Mouse (Mus musculus): ENCODE results near the gene Limd1. TPM values are rescaled to one million over a fixed set of nuclear protein-coding genes. Genes with fewer than 3 reads are reported as not detected.

Gene Limd1
- polyA plus RNA-seq, 1 experiment from 2014 or later = 18.1 TPM

- H3K9me3 ChIP-seq = no peaks in the 10 kb centered on the region
- H3K4me2 ChIP-seq = no peak overlapping the region
- no peak overlapping the region for H3K27ac ChIP-seq
- 76% methylated on average over 3 of the region's 3 CpGs for WGBS
- no peak overlapping the region for H3K9ac ChIP-seq
- no peak overlapping the region for H3K4me3 ChIP-seq
- H3K36me3 ChIP-seq = no peaks in the 10 kb centered on the region
- peaks cover 28% of the 10 kb centered on the region for H3K4me1 ChIP-seq (replicated peaks)
- H3K27me3 ChIP-seq = no peaks in the 10 kb centered on the region
- no peak for ATAC-seq (ENCODE audit: low FRiP score)
These were observed 8.1 kb downstream of the Limd1 start for GRCm38 (mm10) chr9:123486635-123487034.

- no peaks in the 10 kb centered on the region for H3K27me3 ChIP-seq
- no peak overlapping the region for H3K27ac ChIP-seq
- H3K4me3 ChIP-seq = no peak overlapping the region
- H3K4me1 ChIP-seq (replicated peaks) = peaks cover 24% of the 10 kb centered on the region
- no peak overlapping the region for H3K4me2 ChIP-seq
- 93% methylated on average over 2 of the region's 2 CpGs for WGBS
- no peaks in the 10 kb centered on the region for H3K9me3 ChIP-seq
- no peak for ATAC-seq (ENCODE audit: low FRiP score)
- H3K9ac ChIP-seq = no peak overlapping the region
- H3K36me3 ChIP-seq = no peaks in the 10 kb centered on the region
These were observed 10.6 kb downstream of the Limd1 start for GRCm38 (mm10) chr9:123489073-123489472.

DNA sequence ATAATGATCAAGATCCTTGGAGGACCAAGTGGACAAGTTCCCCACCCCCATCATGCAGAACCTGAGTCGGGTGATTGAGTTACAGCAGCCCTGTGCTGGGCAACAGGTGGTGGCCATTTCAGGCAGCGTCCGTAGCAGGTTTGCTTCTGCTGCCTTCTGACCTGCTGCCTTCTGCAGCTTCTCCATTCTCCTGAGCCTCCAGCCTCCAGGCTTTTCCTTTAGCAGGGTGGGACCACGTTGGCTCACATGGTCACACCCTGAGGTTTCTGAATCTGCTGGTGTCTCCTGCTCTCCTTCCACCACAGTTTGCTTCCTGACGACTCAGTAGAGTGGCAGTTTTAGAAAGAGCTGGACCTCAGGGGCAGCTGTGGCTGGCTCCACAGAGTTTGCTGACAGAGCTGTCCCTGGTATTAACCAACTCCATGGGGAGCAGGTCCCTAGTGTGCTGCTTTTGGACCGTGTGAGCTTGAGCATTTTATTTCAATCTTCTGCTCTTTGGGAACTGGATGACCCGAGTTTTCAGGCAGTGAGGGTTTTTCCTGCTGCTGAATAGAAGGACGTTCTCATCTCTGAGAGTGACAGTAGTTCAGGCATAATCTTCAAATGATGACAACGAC is 11.3 kb downstream of the Limd1 start:
- no peaks in the 10 kb centered on the region for H3K9me3 ChIP-seq
- WGBS = 79% methylated on average over 9 of the region's 9 CpGs
- ATAC-seq (ENCODE audit: low FRiP score) = no peak

DNA sequence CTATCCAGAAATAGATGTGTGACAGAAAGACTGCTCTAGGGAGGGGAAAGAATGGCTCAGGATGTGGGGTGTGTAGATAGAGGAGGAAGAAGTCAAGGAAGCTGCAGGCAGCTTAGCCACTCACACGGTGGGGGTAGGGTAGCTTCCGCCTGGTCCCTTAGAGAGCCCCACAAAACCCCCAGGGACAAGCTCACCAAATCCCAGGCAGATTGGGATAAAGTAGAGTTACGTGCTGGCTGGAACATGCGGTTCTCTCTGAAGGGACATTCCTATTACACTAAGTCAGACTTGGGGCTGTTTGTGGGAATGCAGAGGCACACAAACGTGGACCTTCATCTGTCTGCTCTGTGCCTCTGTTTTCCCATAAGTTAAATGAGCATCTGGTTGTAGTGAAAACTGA is 12.4 kb downstream of the Limd1 start:
- ATAC-seq (ENCODE audit: low FRiP score) = no peak
- 84% methylated on average over 5 of the region's 5 CpGs for WGBS

More for the DNA sequence above, 11.3 kb downstream of the Limd1 start:
- Histone ChIP-seq H3K4me3 (no peak overlapping the region), H3K4me2 (no peak overlapping the region), H3K27ac (no peak overlapping the region), H3K36me3 (no peaks in the 10 kb centered on the region), H3K4me1 (replicated peaks) (peaks cover 23% of the 10 kb centered on the region), H3K9ac (no peak overlapping the region), H3K27me3 (no peaks in the 10 kb centered on the region)

GRCm38 (mm10) chr9:123491917-123492585 is 13.5 kb downstream of the Limd1 start:
- Histone ChIP-seq H3K9me3 (no peaks in the 10 kb centered on the region), H3K27ac (no peak overlapping the region), H3K4me3 (no peak overlapping the region), H3K4me2 (no peak overlapping the region), H3K36me3 (no peaks in the 10 kb centered on the region), H3K27me3 (no peaks in the 10 kb centered on the region), H3K4me1 (replicated peaks) (peaks cover 27% of the 10 kb centered on the region), H3K9ac (no peak overlapping the region)
- ATAC-seq (ENCODE audit: low FRiP score) = peak; percentile 80
- WGBS = 63% methylated on average over 9 of the region's 9 CpGs

More for the DNA sequence above, 12.4 kb downstream of the Limd1 start:
- Histone ChIP-seq H3K36me3 (no peaks in the 10 kb centered on the region), H3K4me1 (replicated peaks) (peaks cover 23% of the 10 kb centered on the region), H3K27me3 (no peaks in the 10 kb centered on the region), H3K4me3 (no peak overlapping the region), H3K27ac (no peak overlapping the region), H3K9ac (no peak overlapping the region), H3K9me3 (no peaks in the 10 kb centered on the region), H3K4me2 (no peak overlapping the region)

DNA sequence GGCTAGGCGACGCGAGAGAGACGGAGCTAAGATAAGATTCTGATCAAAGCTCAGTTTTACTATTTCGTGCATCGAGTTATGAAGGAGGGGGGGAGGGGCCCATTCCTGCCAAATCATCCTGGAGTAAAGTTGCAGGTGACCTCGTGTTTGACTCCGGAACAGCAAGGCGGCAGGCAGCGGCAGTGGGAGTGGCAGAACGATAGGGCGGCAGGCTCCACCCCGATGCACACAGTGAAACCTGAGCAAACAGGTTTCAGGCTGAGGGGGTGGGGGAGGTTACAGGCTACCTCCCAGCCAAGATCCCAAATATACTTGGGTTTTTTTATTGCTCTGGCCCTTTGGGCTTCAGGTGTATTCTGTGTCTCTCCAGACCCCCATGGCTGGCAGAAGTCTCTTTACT is 18.2 kb downstream of the Limd1 start:
- no peaks in the 10 kb centered on the region for H3K9me3 ChIP-seq
- ATAC-seq (ENCODE audit: low FRiP score) = no peak
- H3K4me2 ChIP-seq = no peak overlapping the region
- H3K4me1 ChIP-seq (replicated peaks) = peaks cover 14% of the 10 kb centered on the region
- no peak overlapping the region for H3K9ac ChIP-seq
- H3K27ac ChIP-seq = no peak overlapping the region
- 23% methylated on average over 13 of the region's 13 CpGs for WGBS
- peaks cover 5% of the 10 kb centered on the region; the same call in 1 of the 2 replicates for H3K36me3 ChIP-seq
- no peak overlapping the region for H3K4me3 ChIP-seq
- H3K27me3 ChIP-seq = no peaks in the 10 kb centered on the region

DNA sequence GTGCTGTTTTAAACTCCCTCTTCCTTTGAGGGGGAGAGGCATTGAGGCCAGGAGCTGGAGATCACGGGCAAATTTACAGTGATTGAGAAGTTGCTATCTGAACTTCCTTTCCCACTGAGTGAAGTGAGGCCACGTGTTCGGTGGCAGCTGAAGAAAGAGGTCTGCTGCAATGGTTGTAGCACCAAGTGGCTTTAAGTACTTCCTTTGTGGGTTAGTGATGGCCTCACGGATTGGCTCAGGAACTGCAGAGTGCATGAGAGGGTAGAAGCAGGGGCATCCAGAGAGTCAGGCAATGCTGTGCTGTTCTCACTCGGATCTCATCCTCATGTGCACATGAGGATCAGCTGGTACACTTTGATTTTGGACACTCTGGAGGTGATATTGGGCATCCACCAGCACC is 19.4 kb downstream of the Limd1 start:
- WGBS = 89% methylated on average over 5 of the region's 5 CpGs
- Histone ChIP-seq H3K9me3 (no peaks in the 10 kb centered on the region), H3K27me3 (no peaks in the 10 kb centered on the region), H3K4me3 (no peak overlapping the region), H3K4me1 (replicated peaks) (0 out of 2 replicates have a peak, but pooled peaks cover 3% of the 10 kb centered on the region), H3K36me3 (peaks cover 9% of the 10 kb centered on the region), H3K9ac (no peak overlapping the region), H3K4me2 (no peak overlapping the region), H3K27ac (no peak overlapping the region)
- no peak for ATAC-seq (ENCODE audit: low FRiP score)

DNA sequence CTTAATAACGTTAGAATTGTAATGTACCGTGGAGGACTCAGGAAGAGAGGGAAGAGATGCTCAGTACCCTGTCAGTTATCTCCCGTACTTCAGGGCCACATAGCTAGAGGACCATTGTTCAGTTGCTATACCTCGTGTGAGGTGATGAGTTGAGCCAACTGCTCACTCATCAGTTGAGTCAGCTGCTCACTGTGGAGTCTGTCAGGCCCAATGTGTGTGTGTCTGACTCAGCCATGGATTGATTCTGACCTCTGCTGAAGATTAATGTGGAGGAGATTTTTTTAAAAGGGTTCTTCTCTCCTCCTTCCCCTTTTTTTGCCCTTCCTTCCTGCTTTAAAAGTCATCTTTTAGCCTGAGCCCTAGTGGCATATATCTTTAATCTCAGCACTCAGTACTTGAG is 22.0 kb downstream of the Limd1 start:
- no peak overlapping the region for H3K27ac ChIP-seq
- ATAC-seq (ENCODE audit: low FRiP score) = no peak
- peaks cover 11% of the 10 kb centered on the region for H3K36me3 ChIP-seq
- WGBS = 92% methylated on average over 4 of the region's 4 CpGs
- no peaks in the 10 kb centered on the region for H3K9me3 ChIP-seq
- no peaks in the 10 kb centered on the region for H3K27me3 ChIP-seq
- H3K9ac ChIP-seq = no peak overlapping the region
- H3K4me1 ChIP-seq (replicated peaks) = 0 out of 2 replicates have a peak, but pooled peaks cover 3% of the 10 kb centered on the region
- H3K4me2 ChIP-seq = no peak overlapping the region
- no peak overlapping the region for H3K4me3 ChIP-seq

DNA sequence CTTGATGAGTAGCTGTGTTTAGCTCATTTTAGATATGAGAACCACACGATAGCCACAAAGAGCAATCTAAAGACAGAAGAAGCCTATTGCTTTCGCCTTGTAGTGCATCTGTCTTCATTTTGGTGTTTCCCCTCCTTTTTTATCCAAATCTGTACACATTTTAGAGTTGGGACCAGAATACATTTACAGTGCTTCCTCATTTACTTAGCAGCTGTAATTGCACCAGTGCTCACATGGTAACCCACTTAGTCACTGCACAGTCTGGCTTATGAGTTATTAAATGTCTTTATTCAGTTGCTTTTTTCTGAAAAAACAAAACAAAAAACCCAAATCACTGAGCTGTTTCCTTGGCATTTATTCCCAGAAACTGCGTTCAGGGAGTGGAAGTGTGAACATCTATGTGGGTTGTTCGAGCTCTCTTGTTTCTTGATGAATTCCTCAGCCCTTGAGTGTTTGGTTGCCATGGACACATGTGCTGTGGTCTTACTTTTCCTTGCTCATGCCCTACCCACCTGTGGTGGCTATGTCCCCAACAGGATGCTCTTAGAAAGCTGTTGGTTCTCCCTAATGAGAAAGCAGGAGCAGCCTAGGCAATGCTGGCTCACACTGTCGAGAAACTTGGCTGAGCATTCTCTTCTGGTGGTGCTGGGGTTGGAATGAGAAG is 24.8 kb downstream of the Limd1 start:
- no peak for ATAC-seq (ENCODE audit: low FRiP score)

GRCm38 (mm10) chr9:123504325-123504724 is 25.8 kb downstream of the Limd1 start:
- no peaks in the 10 kb centered on the region for H3K9me3 ChIP-seq
- ATAC-seq (ENCODE audit: low FRiP score) = 0 out of 2 replicates have a peak, but pooled peaks have one; percentile 54
- peaks cover 11% of the 10 kb centered on the region for H3K36me3 ChIP-seq
- H3K4me2 ChIP-seq = no peak overlapping the region
- no peak overlapping the region for H3K27ac ChIP-seq
- H3K4me3 ChIP-seq = no peak overlapping the region
- H3K27me3 ChIP-seq = no peaks in the 10 kb centered on the region
- H3K4me1 ChIP-seq (replicated peaks) = no peaks in the 10 kb centered on the region
- 16% methylated on average over 2 of the region's 2 CpGs for WGBS
- H3K9ac ChIP-seq = no peak overlapping the region

More for the DNA sequence above, 24.8 kb downstream of the Limd1 start:
- Histone ChIP-seq H3K36me3 (peaks cover 11% of the 10 kb centered on the region), H3K27ac (no peak overlapping the region), H3K9me3 (no peaks in the 10 kb centered on the region), H3K9ac (no peak overlapping the region), H3K4me3 (no peak overlapping the region), H3K27me3 (no peaks in the 10 kb centered on the region), H3K4me2 (no peak overlapping the region), H3K4me1 (replicated peaks) (no peaks in the 10 kb centered on the region)
- WGBS = 77% methylated on average over 5 of the region's 5 CpGs

DNA sequence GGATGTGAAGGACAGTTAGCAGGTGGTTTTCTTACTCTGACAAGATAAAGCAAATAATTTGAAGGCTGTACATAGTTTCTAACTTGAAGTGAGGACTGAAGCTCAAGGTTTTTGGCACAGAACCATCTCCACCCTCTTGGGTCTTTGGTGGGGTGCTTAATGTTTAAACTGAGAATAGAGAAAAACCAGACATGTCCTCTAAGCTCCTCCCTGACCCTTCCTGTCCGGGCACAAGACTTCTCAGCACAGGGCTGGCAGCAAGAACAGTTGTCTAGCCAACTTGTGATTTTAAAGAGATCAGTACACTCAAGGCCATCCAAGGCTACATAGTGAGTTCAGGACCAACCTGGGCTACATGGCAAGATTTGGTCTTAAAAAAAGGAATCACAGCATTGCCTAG is 27.1 kb downstream of the Limd1 start:
- H3K36me3 ChIP-seq = peaks cover 6% of the 10 kb centered on the region
- H3K9me3 ChIP-seq = no peaks in the 10 kb centered on the region
- H3K9ac ChIP-seq = no peak overlapping the region
- no peak overlapping the region for H3K27ac ChIP-seq
- H3K4me2 ChIP-seq = no peak overlapping the region
- ATAC-seq (ENCODE audit: low FRiP score) = no peak
- no peak overlapping the region for H3K4me3 ChIP-seq
- H3K27me3 ChIP-seq = no peaks in the 10 kb centered on the region
- H3K4me1 ChIP-seq (replicated peaks) = peaks cover 9% of the 10 kb centered on the region
- WGBS = 74% methylated on average over 1 of the region's 1 CpGs

DNA sequence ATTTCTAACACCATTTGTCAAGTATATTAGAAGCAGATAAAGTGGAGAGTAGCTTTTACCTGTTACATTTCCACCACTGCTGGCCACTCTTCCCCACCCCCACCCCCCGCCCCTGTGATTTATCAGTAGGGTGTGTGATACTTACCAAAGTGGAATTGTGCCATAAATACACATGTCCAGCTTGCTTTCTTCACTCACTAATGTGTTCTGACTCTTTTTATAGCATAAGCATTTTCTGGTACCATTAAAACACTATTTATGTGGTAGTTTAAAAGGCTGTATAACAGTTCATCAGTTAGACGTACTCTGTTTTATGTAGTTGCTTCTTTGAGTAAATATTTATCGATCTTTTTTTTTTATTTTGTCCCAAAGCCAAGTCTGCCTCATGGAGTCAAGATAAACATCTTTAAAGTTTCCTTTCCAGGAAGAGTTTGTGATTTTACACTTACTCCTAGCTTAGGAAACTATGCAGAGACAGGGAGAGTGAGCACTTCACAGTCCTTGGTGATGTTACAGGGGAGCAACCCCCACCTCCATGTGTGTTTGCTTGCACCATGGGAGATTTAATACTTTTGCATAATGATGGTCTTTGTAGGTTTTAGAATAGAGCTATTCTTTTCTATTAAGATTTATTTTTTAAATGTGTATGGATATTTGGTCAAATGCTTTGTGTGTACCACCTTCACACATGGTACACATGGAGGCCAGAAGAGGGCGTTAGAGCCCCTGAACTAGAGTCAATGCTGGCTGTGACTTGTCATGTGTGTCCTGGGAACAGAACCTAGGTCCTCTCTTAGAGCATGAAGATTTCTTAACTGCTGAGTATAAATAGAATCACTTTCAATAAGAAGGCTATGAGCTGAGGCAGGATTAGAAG is 28.0 kb downstream of the Limd1 start:
- Histone ChIP-seq H3K27ac (no peak overlapping the region), H3K4me1 (replicated peaks) (peaks cover 9% of the 10 kb centered on the region), H3K27me3 (no peaks in the 10 kb centered on the region), H3K4me3 (no peak overlapping the region), H3K36me3 (peaks cover 12% of the 10 kb centered on the region), H3K9ac (no peak overlapping the region), H3K4me2 (no peak overlapping the region), H3K9me3 (no peaks in the 10 kb centered on the region)
- 86% methylated on average over 4 of the region's 4 CpGs for WGBS
- no peak for ATAC-seq (ENCODE audit: low FRiP score)
